Mouse (Mus musculus) heart, embryonic 16.5 days (tissue): ENCODE results near the gene Adamts7. TPM values are rescaled to one million over a fixed set of nuclear protein-coding genes. Genes with fewer than 3 reads are reported as not detected.

Source experiments
- ATAC-seq: fragments of 200-750 bp; cut with Nextera tagmentation; replicated peaks from 2 replicates; pipeline ENCODE4 v1.8.0; 2017; ENCODE audit warnings: moderate number of reproducible peaks; ENCODE audit not compliant: insufficient read depth, low FRiP score; ENCODE audit errors: extremely low read depth
- H3K27ac ChIP-seq: fragments of 300-500 bp; sonication (generic); 2 replicates; pipeline ENCODE4 v1.5.1; 2014; ENCODE audit warnings: mild to moderate bottlenecking, low read length, control low read depth, moderate library complexity
- H3K27me3 ChIP-seq: fragments of 300-500 bp; sonication (generic); 2 replicates; pipeline ENCODE4 v1.6.1; 2014; ENCODE audit warnings: low read length, mixed read lengths; ENCODE audit not compliant: control insufficient read depth, insufficient read depth
- H3K36me3 ChIP-seq: fragments of 300-500 bp; sonication (generic); 2 replicates; pipeline ENCODE4 v1.6.1; 2014; ENCODE audit not compliant: control insufficient read depth, insufficient read depth
- H3K4me1 ChIP-seq: fragments of 300-500 bp; sonication (generic); 2 replicates; pipeline ENCODE4 v1.6.1; 2014; ENCODE audit warnings: low read length, mixed read lengths; ENCODE audit not compliant: control insufficient read depth, insufficient read depth
- H3K4me2 ChIP-seq: fragments of 300-500 bp; sonication (generic); 2 replicates; pipeline ENCODE4 v1.6.1; 2014; ENCODE audit warnings: low read depth, mild to moderate bottlenecking, control low read depth, low read length
- H3K4me3 ChIP-seq: fragments of 300-500 bp; sonication (generic); 2 replicates; pipeline ENCODE4 v1.5.1; 2014; ENCODE audit warnings: mild to moderate bottlenecking, control low read depth, low read length
- H3K9ac ChIP-seq: fragments of 300-500 bp; sonication (generic); 2 replicates; pipeline ENCODE4 v1.6.1; 2014; ENCODE audit warnings: low read length, control low read depth
- H3K9me3 ChIP-seq: fragments of 300-500 bp; sonication (generic); replicated peaks from 2 replicates; pipeline ENCODE4 v1.6.1; 2016; ENCODE audit warnings: low read length; ENCODE audit not compliant: control insufficient read depth
- WGBS: fragments of 180-500 bp; shearing (Covaris S2); extraction: QIAGEN DNeasy Blood & Tissue Kit; methylation state at CpG from one replicate; pipeline ENCODE4 v1.1.7; 2014; 5-methylcytosine and 5-hydroxymethylcytosine counted together
- polyA plus RNA-seq: library from polyadenylated mRNA; unstranded; fragments of >200 nt; fragmentation: Nextera tagmentation; extraction: Ambion mirVana; gene quantifications from 2 replicates; pipeline ENCODE4 v1.2.1, GENCODE M21; 2015

The Adamts7 gene
- polyA plus RNA-seq, 1 experiment from 2014 or later = 8.7 TPM

GRCm38 (mm10) chr9:90233906-90234419 lies 71.1 kb downstream of the Adamts7 start:
- Histone ChIP-seq H3K36me3 (no peaks in the 10 kb centered on the region), H3K27ac (no peak overlapping the region), H3K4me2 (no peak overlapping the region), H3K9ac (no peak overlapping the region), H3K4me3 (no peak overlapping the region), H3K27me3 (no peaks in the 10 kb centered on the region), H3K9me3 (no peaks in the 10 kb centered on the region), H3K4me1 (peaks cover 10% of the 10 kb centered on the region)
- no peak for ATAC-seq
- 95% methylated on average over 5 of the region's 5 CpGs for WGBS

- H3K4me3 ChIP-seq = no peak overlapping the region
- H3K9me3 ChIP-seq = no peaks in the 10 kb centered on the region
- H3K9ac ChIP-seq = no peak overlapping the region
- WGBS = 62% methylated on average over 5 of the region's 5 CpGs
- no peak for ATAC-seq
- H3K4me1 ChIP-seq = peaks cover 10% of the 10 kb centered on the region
- H3K36me3 ChIP-seq = peaks cover 7% of the 10 kb centered on the region
- H3K27me3 ChIP-seq = no peaks in the 10 kb centered on the region
- H3K27ac ChIP-seq = no peak overlapping the region
- H3K4me2 ChIP-seq = no peak overlapping the region
These were observed 71.9 kb downstream of the Adamts7 start for GRCm38 (mm10) chr9:90234786-90235185.

DNA sequence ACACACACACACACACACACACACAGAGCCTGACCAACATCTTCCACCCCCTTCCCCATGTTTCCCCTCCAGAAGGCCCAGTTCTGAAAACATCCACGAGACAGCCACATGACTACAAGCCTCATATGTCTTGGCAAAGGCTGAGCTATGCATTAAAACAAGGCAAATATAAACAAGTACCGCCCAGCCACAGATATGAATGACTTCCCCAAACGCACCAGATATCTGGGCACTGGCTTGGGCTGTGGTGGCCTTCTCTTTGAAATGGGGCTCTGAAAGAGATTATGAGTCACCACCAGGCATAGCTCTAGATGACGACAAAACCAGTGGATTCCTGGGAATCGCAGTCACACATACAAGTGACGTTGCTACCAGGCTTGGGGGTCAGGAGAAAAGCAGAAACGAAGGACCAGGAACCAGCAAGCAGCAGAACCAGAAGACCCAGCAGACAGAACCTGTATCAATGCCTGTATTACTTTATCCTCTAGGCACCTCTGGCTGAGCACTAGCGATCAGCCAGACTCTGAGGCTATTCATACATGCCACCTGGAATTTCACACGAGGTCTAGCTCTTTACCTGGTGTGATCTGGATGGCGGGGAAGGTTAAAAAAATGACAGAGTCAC lies 72.5 kb downstream of the Adamts7 start:
- Histone ChIP-seq H3K9ac (no peak overlapping the region), H3K36me3 (peaks cover 11% of the 10 kb centered on the region), H3K9me3 (no peaks in the 10 kb centered on the region), H3K27ac (no peak overlapping the region), H3K4me2 (no peak overlapping the region), H3K4me3 (no peak overlapping the region), H3K27me3 (no peaks in the 10 kb centered on the region), H3K4me1 (peaks cover 10% of the 10 kb centered on the region)
- no peak for ATAC-seq
- WGBS = 63% methylated on average over 10 of the region's 10 CpGs

GRCm38 (mm10) chr9:90236817-90237216 lies 73.9 kb downstream of the Adamts7 start:
- Histone ChIP-seq H3K4me2 (no peak overlapping the region), H3K4me3 (no peak overlapping the region), H3K36me3 (peaks cover 11% of the 10 kb centered on the region), H3K27me3 (no peaks in the 10 kb centered on the region), H3K9ac (no peak overlapping the region), H3K4me1 (peaks cover 10% of the 10 kb centered on the region), H3K9me3 (no peaks in the 10 kb centered on the region), H3K27ac (no peak overlapping the region; the same call in 1 of the 2 replicates)
- WGBS = 93% methylated on average over 5 of the region's 5 CpGs
- no peak for ATAC-seq

- Histone ChIP-seq H3K4me3 (no peak overlapping the region), H3K4me1 (peaks cover 14% of the 10 kb centered on the region), H3K27me3 (no peaks in the 10 kb centered on the region), H3K9me3 (no peaks in the 10 kb centered on the region), H3K9ac (no peak overlapping the region), H3K27ac (peak overlapping the region; percentile 45), H3K4me2 (no peak overlapping the region), H3K36me3 (peaks cover 11% of the 10 kb centered on the region)
- 66% methylated on average over 9 of the region's 9 CpGs for WGBS
- ATAC-seq = peak; percentile 25; the same call in 1 of the 2 replicates
These were observed 74.6 kb downstream of the Adamts7 start for GRCm38 (mm10) chr9:90237232-90238062.

- no peak overlapping the region for H3K27ac ChIP-seq
- no peaks in the 10 kb centered on the region for H3K27me3 ChIP-seq
- no peak overlapping the region for H3K4me2 ChIP-seq
- H3K4me3 ChIP-seq = no peak overlapping the region
- H3K36me3 ChIP-seq = peaks cover 11% of the 10 kb centered on the region
- no peaks in the 10 kb centered on the region for H3K9me3 ChIP-seq
- no peak for ATAC-seq
- H3K4me1 ChIP-seq = peaks cover 23% of the 10 kb centered on the region
- no peak overlapping the region for H3K9ac ChIP-seq
- 74% methylated on average over 4 of the region's 4 CpGs for WGBS
These were observed 77.7 kb downstream of the Adamts7 start for GRCm38 (mm10) chr9:90240560-90240959.

DNA sequence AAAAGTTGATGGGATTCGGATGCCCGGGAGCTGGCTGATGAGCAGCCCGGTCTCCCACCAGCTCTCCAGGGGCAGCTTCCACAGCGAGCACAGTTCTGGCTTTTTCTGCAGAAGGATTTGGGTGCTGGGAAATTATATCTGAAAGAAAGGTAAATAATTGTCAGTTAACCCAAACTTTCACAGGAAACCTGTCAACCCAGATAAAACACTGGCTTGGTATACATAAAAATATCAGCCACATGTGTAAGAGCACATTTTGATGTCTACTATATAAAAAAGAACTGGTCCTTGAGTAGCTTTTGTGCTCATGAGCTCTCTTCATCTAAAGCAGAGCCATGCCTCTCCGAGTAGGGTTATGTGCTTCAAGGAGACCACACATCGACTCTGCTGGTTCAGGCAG lies 78.2 kb downstream of the Adamts7 start:
- no peaks in the 10 kb centered on the region for H3K27me3 ChIP-seq
- H3K4me2 ChIP-seq = no peak overlapping the region
- H3K36me3 ChIP-seq = peaks cover 11% of the 10 kb centered on the region
- no peak for ATAC-seq
- no peak overlapping the region for H3K27ac ChIP-seq
- 87% methylated on average over 6 of the region's 6 CpGs for WGBS
- no peaks in the 10 kb centered on the region for H3K9me3 ChIP-seq
- no peak overlapping the region for H3K4me3 ChIP-seq
- no peak overlapping the region for H3K9ac ChIP-seq
- H3K4me1 ChIP-seq = peaks cover 23% of the 10 kb centered on the region

DNA sequence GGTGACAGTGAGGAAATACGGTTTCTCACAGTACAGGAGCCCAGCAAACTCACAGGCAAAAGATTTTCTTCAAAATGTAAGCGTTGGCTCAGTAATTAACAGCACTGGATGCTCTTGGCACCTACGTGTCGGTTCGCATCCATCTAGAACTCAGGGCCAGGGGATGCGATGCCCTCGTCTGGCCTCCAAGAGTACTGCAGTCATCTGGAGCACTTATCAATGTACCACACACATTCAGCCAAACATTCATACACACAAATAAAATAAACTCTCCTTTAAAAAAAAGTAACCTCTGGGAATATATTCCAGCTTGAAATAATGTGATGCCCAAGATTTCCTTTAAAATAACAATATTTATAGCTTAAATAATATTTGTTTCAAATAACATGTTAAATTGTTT lies 78.7 kb downstream of the Adamts7 start:
- Histone ChIP-seq H3K27me3 (no peaks in the 10 kb centered on the region), H3K36me3 (peaks cover 11% of the 10 kb centered on the region), H3K4me2 (no peak overlapping the region), H3K4me1 (peaks cover 23% of the 10 kb centered on the region), H3K27ac (no peak overlapping the region), H3K4me3 (no peak overlapping the region), H3K9me3 (no peaks in the 10 kb centered on the region), H3K9ac (no peak overlapping the region)
- 75% methylated on average over 7 of the region's 7 CpGs for WGBS
- ATAC-seq = no peak

DNA sequence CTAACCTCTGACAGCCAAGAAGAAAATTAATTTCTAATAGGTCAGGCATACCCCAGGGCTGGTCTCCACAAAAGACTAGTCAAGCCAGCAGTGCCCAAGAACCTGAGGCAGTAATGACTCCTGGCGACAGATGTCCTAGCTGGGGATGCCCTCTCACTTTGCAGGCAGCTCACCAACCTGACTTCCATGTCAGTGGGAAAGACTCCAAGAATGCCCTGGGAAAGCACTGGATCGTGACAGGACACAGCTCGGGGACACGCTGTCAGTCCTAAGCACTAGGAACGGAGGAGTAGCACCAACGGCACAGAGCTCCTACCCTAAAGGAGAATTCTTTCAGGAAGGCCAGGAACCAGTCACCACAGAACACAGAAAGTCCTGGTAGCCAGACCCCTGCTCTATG lies 79.4 kb downstream of the Adamts7 start:
- 51% methylated on average over 6 of the region's 6 CpGs for WGBS
- H3K4me3 ChIP-seq = no peak overlapping the region
- no peaks in the 10 kb centered on the region for H3K27me3 ChIP-seq
- peak overlapping the region; percentile 15 for H3K27ac ChIP-seq
- H3K4me1 ChIP-seq = peaks cover 28% of the 10 kb centered on the region
- peak; percentile 42; the same call in 1 of the 2 replicates for ATAC-seq
- H3K9me3 ChIP-seq = no peaks in the 10 kb centered on the region
- H3K9ac ChIP-seq = peak overlapping the region; percentile 11; the same call in 1 of the 2 replicates
- H3K4me2 ChIP-seq = no peak overlapping the region
- H3K36me3 ChIP-seq = peaks cover 15% of the 10 kb centered on the region
